Mouse (Mus musculus) adrenal gland, postnatal 25 days (tissue): ENCODE results near the gene Rxfp4. TPM values are rescaled to one million over a fixed set of nuclear protein-coding genes. Genes with fewer than 3 reads are reported as not detected.

Source experiments
- DNase-seq: peaks from one replicate; pipeline ENCODE4 v3.0.0; 2021; ENCODE audit warnings: mixed read lengths
- total RNA-seq: library from RNA; stranded (reverse); gene quantifications from 2 replicates; pipeline ENCODE4 v1.2.3, GENCODE M21; 2021

Gene Rxfp4
- total RNA-seq, 1 experiment from 2014 or later: not detected

DNA sequence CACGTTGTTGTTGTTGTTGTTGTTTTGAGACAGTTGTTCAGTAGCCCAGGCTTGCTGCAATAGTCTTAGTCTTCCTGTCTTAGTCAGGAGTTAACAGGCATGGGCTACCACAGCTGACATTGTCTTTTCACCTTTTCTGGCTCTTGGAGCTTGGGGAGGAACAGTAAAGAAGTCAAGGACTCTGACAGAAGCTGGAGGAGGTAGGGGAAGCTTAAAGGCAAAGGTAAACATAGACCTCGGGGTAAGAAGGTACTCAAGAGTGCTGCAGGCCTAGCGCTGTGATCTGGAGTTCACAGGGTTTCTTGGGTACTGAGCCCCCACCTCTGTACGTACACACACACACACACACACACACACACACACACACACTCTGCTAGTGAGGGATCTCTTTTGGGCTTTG lies 24.2 kb downstream of the Rxfp4 start:
- no peak for DNase-seq

- DNase-seq: no peak
Observed at GRCm38 (mm10) chr3:88627535-88627934, 25.4 kb downstream of the Rxfp4 start.

GRCm38 (mm10) chr3:88627114-88627513 lies 25.8 kb downstream of the Rxfp4 start:
- no peak for DNase-seq

DNA sequence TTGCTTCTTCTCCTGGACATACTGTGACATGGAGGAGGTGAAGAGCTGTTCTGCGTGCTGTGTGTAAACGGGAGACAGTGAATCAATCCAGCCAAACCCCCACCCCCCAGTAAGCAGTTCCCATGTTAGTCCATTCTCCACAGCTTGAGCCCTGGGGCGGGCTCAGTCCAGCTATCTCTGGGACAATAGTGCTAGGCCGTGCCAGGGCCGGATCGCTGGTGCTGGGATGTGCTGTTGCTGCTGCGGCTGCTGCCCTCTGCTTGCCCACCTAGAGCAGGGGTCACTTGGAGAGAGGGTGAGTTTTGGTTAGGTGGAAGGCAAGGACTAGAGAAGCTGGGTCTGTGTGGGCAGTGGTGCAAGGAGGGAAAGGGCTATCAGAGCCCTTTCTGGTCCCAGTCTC lies 26.6 kb downstream of the Rxfp4 start:
- no peak for DNase-seq

- no peak for DNase-seq
Observed at GRCm38 (mm10) chr3:88625531-88625930, 27.4 kb downstream of the Rxfp4 start.

GRCm38 (mm10) chr3:88624951-88625350 lies 28.0 kb downstream of the Rxfp4 start:
- DNase-seq: no peak

- no peak for DNase-seq
Observed at GRCm38 (mm10) chr3:88624324-88624723, 28.6 kb downstream of the Rxfp4 start.

- no peak for DNase-seq
Observed at GRCm38 (mm10) chr3:88623346-88624135, 29.4 kb downstream of the Rxfp4 start.

- DNase-seq: no peak
Observed at GRCm38 (mm10) chr3:88622941-88623345, 30.0 kb downstream of the Rxfp4 start.

GRCm38 (mm10) chr3:88622113-88622940 lies 30.6 kb downstream of the Rxfp4 start:
- no peak for DNase-seq

DNA sequence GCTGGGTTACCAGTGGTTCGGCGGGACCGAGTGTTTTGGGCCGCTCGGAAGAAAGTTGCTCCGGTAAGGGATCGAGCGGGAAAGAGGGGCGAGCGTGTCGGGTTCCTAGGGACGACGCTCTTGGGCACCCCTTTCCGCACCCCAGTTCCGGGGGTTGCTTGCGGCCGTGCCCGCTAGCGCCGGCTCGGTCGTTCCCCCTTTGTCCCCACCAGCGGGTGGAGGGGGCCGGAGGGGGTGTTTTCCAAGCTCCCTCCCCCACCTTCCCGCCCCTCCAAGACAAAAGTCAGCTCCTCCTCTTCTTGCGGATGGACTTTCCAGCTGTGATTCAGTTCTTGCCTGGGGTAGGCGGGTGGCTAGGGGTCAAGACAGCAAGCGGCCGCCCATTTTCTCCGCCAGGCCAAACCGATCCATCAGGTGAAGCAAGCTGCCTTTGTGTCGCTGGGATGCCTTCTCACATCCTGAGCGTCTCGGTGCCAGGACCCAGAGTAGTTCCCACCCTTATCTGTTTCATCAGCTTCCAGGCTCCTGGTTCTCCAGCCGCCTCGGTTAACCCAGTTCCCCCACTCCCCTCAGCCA lies 31.3 kb downstream of the Rxfp4 start:
- DNase-seq: peak; percentile 55

- DNase-seq: peak; percentile 69
Observed at GRCm38 (mm10) chr3:88620992-88621536, 31.9 kb downstream of the Rxfp4 start.

GRCm38 (mm10) chr3:88620146-88620991 lies 32.6 kb downstream of the Rxfp4 start:
- no peak for DNase-seq

DNA sequence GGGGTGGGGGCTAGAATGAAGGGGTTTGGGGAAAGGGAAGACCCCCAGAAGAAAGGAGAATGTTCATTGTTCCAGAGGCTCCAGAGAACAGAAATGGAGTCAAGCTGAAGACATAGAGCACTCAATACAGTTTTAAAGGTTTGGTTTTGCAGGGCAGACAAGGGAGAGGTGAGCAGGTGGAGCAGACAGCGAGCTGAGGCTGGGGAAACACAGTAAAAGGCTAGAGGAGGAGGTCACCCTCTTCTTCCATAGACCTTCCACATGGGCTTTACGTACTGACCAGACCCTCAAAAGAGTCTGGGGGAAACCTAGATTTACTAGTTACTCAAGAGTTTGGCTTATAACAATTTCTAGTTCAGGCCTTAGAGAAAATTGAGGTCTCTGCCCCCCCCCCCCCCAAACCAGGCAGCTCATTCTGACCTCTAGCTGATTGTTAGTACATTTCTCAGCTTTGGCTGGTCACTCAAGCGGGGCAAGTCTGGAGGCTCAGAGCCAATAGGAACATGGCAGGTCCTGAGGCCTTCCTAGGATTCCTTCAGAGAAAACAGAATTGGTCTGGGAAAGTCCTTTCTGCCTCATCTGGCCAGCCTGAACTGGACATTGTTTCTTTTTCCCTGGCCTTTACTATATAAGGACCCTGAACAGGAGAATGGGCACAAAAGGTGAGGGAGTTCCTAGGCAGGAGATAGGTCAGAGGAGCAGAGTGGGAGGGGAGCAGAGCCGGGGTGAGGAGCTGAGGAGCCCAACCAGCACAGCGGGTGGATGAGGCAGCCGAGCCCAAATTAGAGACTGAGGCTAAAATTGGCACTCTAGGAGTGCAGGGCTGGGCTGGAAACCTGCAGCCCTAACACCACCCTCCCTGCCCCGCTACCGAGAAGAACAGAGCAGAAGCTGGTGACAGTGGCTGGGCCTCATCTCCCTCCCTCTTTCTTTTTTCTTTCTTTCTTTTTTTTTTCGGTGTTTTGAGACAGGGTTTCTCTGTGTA lies 33.5 kb downstream of the Rxfp4 start:
- DNase-seq: no peak

- DNase-seq: no peak
Observed at GRCm38 (mm10) chr3:88618074-88618871, 34.7 kb downstream of the Rxfp4 start.

DNA sequence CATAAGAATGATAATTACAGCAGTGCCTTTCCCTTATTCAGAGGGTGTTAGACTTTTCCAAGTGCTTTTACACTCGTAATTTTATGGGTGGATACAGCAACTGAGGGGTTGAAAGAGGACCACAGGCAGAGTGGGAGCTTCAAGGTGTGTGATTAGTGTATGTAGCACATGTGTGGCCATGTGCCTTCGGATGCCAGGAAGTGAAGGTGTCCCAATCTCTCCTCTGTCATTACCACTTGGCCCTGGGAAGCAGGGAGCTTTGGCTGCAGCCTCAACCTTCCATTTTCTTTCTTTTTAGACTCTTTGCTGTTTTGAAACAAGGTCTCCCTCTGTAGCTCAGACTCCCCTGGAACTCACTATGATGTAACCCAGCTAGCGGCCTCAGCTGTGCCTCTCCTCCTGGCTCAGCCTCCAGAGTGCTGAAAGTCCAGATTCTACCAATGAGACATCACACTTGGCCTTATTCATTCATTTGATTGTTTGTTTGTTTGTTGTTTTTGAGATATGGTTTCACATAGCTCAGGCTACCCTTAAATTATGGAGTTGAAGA lies 35.9 kb downstream of the Rxfp4 start:
- DNase-seq: no peak

DNA sequence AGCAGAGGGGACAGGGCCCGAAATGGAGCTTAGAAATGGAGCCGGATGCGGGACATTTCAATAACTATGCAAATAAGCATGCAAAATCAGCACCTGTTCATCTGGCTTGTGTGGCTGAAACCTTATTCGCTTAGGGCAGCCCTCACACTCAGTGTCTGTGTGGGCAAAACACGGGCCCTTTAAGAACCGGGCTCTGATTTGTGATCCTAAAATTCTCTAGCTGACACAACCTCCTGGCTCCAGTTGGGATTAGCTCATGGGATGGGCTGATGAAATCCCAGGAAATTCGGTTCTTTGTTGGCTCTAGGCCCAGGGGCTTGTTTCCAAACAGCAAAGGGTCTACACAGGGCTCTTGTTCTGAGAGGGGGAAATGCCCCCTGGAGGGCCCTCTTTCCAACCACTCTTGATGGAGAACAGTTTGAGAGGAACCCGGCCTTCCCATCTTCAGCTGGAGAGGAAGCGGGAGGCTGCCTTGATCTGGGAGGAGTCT lies 37.0 kb downstream of the Rxfp4 start:
- DNase-seq: no peak

GRCm38 (mm10) chr3:88615117-88615516 lies 37.8 kb downstream of the Rxfp4 start:
- DNase-seq: no peak

- DNase-seq: no peak
Observed at GRCm38 (mm10) chr3:88614418-88614817, 38.5 kb downstream of the Rxfp4 start.
